Mouse (Mus musculus) myocyte (in vitro differentiated cells): ENCODE data around the gene Recql. TPM values are rescaled to one million over a fixed set of nuclear protein-coding genes. Genes with fewer than 3 reads are reported as not detected.
A peak's percentile ranks its signal among the peaks of the same experiment; 100 is the strongest.

Experiments used
- H3K27me3 ChIP-seq: one replicate; pipeline ENCODE4 v1.6.1; 2011; ENCODE audit not compliant: control insufficient read depth, insufficient read depth, insufficient read length
- H3K36me3 ChIP-seq: one replicate; pipeline ENCODE4 v1.6.1; 2011; ENCODE audit not compliant: control insufficient read depth, insufficient read depth
- H3K4me2 ChIP-seq: one replicate; pipeline ENCODE4 v1.6.1; 2011; ENCODE audit warnings: low read depth, control low read depth
- H3K4me3 ChIP-seq: one replicate; pipeline ENCODE4 v1.5.1; 2011; ENCODE audit warnings: mild to moderate bottlenecking, control low read depth, moderate library complexity
- H3K79me2 ChIP-seq: one replicate; pipeline ENCODE4 v1.6.1; 2011; ENCODE audit not compliant: control insufficient read depth, insufficient read depth
- H3ac ChIP-seq: one replicate; pipeline ENCODE4 v1.6.1; 2011; ENCODE audit not compliant: control insufficient read depth, insufficient read length
- CEBPB ChIP-seq: IDR thresholded peaks from 2 replicates; pipeline ENCODE4 v1.6.1; 2011; ENCODE audit warnings: mild to moderate bottlenecking, moderate library complexity; ENCODE audit not compliant: poor library complexity, insufficient read depth, severe bottlenecking
- E2F4 ChIP-seq: IDR thresholded peaks from one replicate; pipeline ENCODE4 v1.6.1; 2011; ENCODE audit warnings: mild to moderate bottlenecking, control low read depth, moderate library complexity; ENCODE audit not compliant: insufficient read depth
- MAX ChIP-seq: IDR thresholded peaks from one replicate; pipeline ENCODE4 v1.6.1; 2011; ENCODE audit warnings: low read depth, mild to moderate bottlenecking, control low read depth
- MYOD1 ChIP-seq, 3 experiments: IDR thresholded peaks; one replicate each; pipeline ENCODE4 v1.6.1; 2011; ENCODE audit warnings: control low read depth in 2 of 3, low read depth in 2 of 3, mild to moderate bottlenecking in 2 of 3, moderate library complexity in 1 of 3; ENCODE audit not compliant: insufficient read length in 2 of 3, control insufficient read depth in 1 of 3
- MYOG ChIP-seq, 3 experiments: IDR thresholded peaks; one replicate each; pipeline ENCODE4 v1.6.1; 2011; ENCODE audit warnings: control low read depth in 2 of 3, low read depth in 2 of 3, mild to moderate bottlenecking in 2 of 3; ENCODE audit not compliant: insufficient read length in 2 of 3, control insufficient read depth in 1 of 3, insufficient read depth in 1 of 3
- POLR2A ChIP-seq: IDR thresholded peaks from one replicate; pipeline ENCODE4 v1.6.1; 2011; ENCODE audit warnings: low read depth, mild to moderate bottlenecking, control low read depth, moderate library complexity; ENCODE audit not compliant: insufficient read length
- POLR2AphosphoS2 ChIP-seq: IDR thresholded peaks from one replicate; pipeline ENCODE4 v1.6.1; 2011; ENCODE audit warnings: low read depth, control low read depth; ENCODE audit not compliant: insufficient read length
- REST ChIP-seq: IDR thresholded peaks from one replicate; pipeline ENCODE4 v1.6.1; 2011; ENCODE audit warnings: mild to moderate bottlenecking, control low read depth, moderate library complexity; ENCODE audit not compliant: insufficient read depth, insufficient read length
- SRF ChIP-seq: IDR thresholded peaks from one replicate; pipeline ENCODE4 v1.6.1; 2011; ENCODE audit warnings: low read depth; ENCODE audit not compliant: control insufficient read depth, insufficient read length
- TCF12 ChIP-seq: IDR thresholded peaks from one replicate; pipeline ENCODE4 v1.6.1; 2011; ENCODE audit warnings: mild to moderate bottlenecking, control low read depth; ENCODE audit not compliant: poor library complexity, insufficient read depth, severe bottlenecking
- TCF3 ChIP-seq: IDR thresholded peaks from one replicate; pipeline ENCODE4 v1.6.1; 2011; ENCODE audit warnings: low read depth, control low read depth; ENCODE audit not compliant: insufficient read length
- USF1 ChIP-seq: IDR thresholded peaks from one replicate; pipeline ENCODE4 v1.6.1; 2011; ENCODE audit warnings: low read depth, mild to moderate bottlenecking, control low read depth, moderate library complexity
- polyA plus RNA-seq: library from polyadenylated mRNA; unstranded; fragments of >200 nt; fragmentation: generic; extraction: Trizol; gene quantifications from one replicate; pipeline ENCODE4 v1.2.1, GENCODE M21; 2012; ENCODE audit warnings: missing spikeins

Recql gene
- polyA plus RNA-seq: 8.8 TPM

DNA sequence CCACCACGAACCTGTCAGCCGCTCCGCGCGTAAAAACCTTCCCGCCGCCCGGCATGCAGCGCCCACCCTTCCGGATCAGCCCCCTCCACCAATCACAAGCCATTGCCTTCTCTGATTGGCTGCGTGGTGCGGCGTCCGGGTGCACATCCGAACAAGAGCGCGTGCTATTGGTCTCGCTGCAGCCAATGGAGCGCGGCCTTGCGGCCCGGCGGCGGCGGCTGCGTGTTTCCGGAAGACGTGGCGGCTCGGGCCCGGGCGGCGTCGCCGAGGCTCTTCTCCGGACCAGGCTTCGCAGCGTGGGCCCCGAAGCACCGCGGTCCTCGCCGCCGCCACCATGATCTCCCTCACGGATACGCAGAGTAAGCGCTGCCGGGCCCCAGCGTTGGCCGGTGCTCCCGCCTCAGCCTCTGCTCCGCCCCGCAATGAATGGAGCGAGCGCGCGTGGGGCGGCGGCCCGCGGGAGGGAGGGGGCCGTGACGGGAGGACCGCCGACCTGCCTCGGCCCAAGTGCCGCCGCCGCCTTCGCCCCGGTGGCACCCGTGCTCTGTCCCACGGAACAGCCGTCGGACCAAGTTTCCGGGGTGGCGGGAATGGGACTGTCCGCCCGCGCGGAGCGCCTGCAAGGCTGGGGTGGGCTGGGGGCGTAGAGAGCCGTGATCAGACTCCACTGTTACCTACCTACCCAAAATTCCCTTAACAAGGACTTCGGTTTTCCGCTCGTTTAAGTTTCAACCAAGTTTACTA is at the start of gene Recql, which contains the start of gene Golt1b:
Recql (minus strand) TSS at position 77 of the 744 bp plus-strand sequence.
Golt1b (plus strand) TSS at position 211 of the 744 bp plus-strand sequence.
- TF ChIP-seq POLR2A: peak; percentile 72
- TF ChIP-seq POLR2AphosphoS2: peak; percentile 31
- TF ChIP-seq E2F4: peak; percentile 84
- TF ChIP-seq CEBPB: no peak

DNA sequence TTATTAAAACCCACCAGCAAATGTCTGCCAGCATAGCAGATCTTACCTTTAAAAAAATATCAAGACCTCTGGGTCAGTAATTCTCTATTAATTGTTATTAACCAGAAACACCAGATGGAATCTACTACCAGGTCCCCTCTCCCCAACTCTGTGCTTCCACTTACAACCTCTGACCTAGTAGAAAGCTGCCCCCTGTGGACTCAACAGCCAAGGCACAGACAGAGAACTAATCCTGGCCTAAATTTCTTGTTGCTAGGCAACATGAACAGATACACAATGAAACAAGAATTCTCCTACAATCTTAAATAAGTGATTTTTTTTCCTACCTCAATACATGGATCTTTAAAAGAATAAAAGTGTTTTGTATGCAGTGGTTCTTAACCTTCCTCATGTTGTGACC is 42.2 kb upstream of the Recql start:
- TF ChIP-seq MAX (no peak), POLR2A (no peak), MYOG (IDR thresholded peaks at IDR 0.05; ENCODE audit: control insufficient read depth in 1 of 3, insufficient read depth in 1 of 3, insufficient read length in 2 of 3, low read depth in 2 of 3) (no peak), TCF3 (no peak), USF1 (no peak), SRF (no peak), REST (no peak), E2F4 (no peak), CEBPB (no peak), MYOD1 (IDR thresholded peaks at IDR 0.05; ENCODE audit: control insufficient read depth in 1 of 3, insufficient read length in 2 of 3, low read depth in 2 of 3) (no peak), POLR2AphosphoS2 (no peak), TCF12 (no peak)
- H3ac ChIP-seq: no peak overlapping the region
- H3K4me3 ChIP-seq: no peak overlapping the region
- H3K36me3 ChIP-seq: no peaks in the 10 kb centered on the region
- no peaks in the 10 kb centered on the region for H3K27me3 ChIP-seq
- H3K4me2 ChIP-seq: no peak overlapping the region
- no peaks in the 10 kb centered on the region for H3K79me2 ChIP-seq

More for the DNA sequence above, at the start of gene Recql, which contains the start of gene Golt1b:
- Histone ChIP-seq H3K4me2 (peak within 1 kb of the TSS; percentile 89), H3ac (peak within 1 kb of the TSS; percentile 86), H3K36me3 (no peaks in the 10 kb centered on the region), H3K4me3 (peak within 1 kb of the TSS; percentile 57), H3K27me3 (no peaks in the 10 kb centered on the region), H3K79me2 (peaks cover 55% of the 10 kb centered on the region)

DNA sequence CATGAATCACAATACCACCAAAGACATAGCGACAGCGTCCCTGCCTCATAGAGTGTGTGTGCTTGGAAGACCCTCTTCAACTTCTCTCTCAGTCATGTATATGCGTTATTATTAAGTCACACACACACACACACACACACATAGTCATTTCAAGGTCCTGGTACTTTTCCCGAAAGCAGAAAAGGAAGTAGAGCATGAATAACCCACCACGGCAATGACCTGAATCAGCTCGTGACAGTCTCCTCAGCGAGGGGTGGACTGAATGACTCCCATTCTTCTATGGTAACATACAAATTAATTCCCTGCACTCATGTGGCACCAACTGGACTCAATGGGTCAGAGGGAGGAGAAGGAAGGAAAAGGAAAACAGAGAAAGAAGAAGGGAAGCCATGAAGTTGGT is 38.1 kb upstream of the Recql start:
- Histone ChIP-seq H3K36me3 (no peaks in the 10 kb centered on the region), H3ac (no peak overlapping the region), H3K4me3 (no peak overlapping the region), H3K27me3 (no peaks in the 10 kb centered on the region), H3K4me2 (no peak overlapping the region), H3K79me2 (no peaks in the 10 kb centered on the region)
- no peak for TF ChIP-seq TCF3
- TF ChIP-seq MAX: no peak
- TF ChIP-seq E2F4: no peak
- no peak for TF ChIP-seq USF1
- TF ChIP-seq REST: no peak
- no peak for TF ChIP-seq TCF12
- no peak for TF ChIP-seq CEBPB
- TF ChIP-seq SRF: no peak
- no peak for TF ChIP-seq MYOD1 (IDR thresholded peaks at IDR 0.05; ENCODE audit: control insufficient read depth in 1 of 3, insufficient read length in 2 of 3, low read depth in 2 of 3)
- TF ChIP-seq POLR2AphosphoS2: no peak
- TF ChIP-seq MYOG (IDR thresholded peaks at IDR 0.05; ENCODE audit: control insufficient read depth in 1 of 3, insufficient read depth in 1 of 3, insufficient read length in 2 of 3, low read depth in 2 of 3): no peak
- no peak for TF ChIP-seq POLR2A

DNA sequence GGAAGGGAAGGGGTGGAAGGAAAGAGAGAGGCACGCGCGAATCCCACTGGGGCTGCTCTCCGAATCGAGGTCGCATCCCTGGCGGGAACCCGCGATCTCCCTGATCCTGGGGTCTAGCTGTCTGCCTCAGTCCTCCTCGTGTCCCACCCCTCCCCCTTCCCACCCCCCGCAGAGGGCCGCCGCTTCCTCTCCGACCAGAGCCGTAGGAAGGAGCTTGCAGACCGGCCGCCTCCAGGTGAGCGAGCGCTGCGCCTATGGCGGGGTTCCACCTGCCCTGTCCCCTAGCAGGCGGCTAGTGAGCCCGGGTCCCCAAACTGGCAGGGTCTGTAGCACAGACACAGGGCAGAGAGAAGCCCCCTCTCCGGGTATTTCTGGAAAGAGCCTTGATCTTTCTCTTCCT is 27.7 kb upstream of the Recql start:
- TF ChIP-seq TCF12 (no peak), E2F4 (no peak), SRF (no peak), POLR2A (no peak), USF1 (no peak), REST (no peak), MYOD1 (IDR thresholded peaks at IDR 0.05; ENCODE audit: control insufficient read depth in 1 of 3, insufficient read length in 2 of 3, low read depth in 2 of 3) (no peak), MYOG (IDR thresholded peaks at IDR 0.05; ENCODE audit: control insufficient read depth in 1 of 3, insufficient read depth in 1 of 3, insufficient read length in 2 of 3, low read depth in 2 of 3) (no peak), POLR2AphosphoS2 (no peak), MAX (no peak), TCF3 (no peak), CEBPB (no peak)
- H3K4me3 ChIP-seq: no peak overlapping the region
- H3K27me3 ChIP-seq: no peaks in the 10 kb centered on the region
- no peak overlapping the region for H3K4me2 ChIP-seq
- no peaks in the 10 kb centered on the region for H3K79me2 ChIP-seq
- no peak overlapping the region for H3ac ChIP-seq
- H3K36me3 ChIP-seq: peaks cover 4% of the 10 kb centered on the region
